Mouse (Mus musculus) G1E (cell line): ENCODE data around the gene Ei24. TPM values are rescaled to one million over a fixed set of nuclear protein-coding genes. Genes with fewer than 3 reads are reported as not detected.

ENCODE experiments used
- ATAC-seq: 2 replicates; pipeline ENCODE4 v1.8.0; 2016; ENCODE audit warnings: mild to moderate bottlenecking; ENCODE audit not compliant: insufficient number of reproducible peaks, poor library complexity, low FRiP score, severe bottlenecking; ENCODE audit errors: extremely low read depth
- DNase-seq: peaks from one replicate; pipeline ENCODE4 v3.0.0; 2012; ENCODE audit warnings: low spot score
- H3K27me3 ChIP-seq: 2 replicates; pipeline ENCODE4 v1.6.1; 2012; ENCODE audit warnings: mild to moderate bottlenecking, low read length, inconsistent platforms; ENCODE audit not compliant: insufficient read depth
- H3K36me3 ChIP-seq: replicated peaks from 2 replicates; pipeline ENCODE3; 2012; ENCODE audit warnings: mild to moderate bottlenecking, inconsistent platforms
- H3K4me1 ChIP-seq: 2 replicates; pipeline ENCODE4 v1.6.1; 2012; ENCODE audit warnings: low read depth, low read length, inconsistent platforms, mixed read lengths; ENCODE audit not compliant: insufficient read depth
- H3K4me3 ChIP-seq: 2 replicates; pipeline ENCODE4 v1.5.1; 2012; ENCODE audit warnings: low read depth, mild to moderate bottlenecking, inconsistent platforms, low read length, moderate library complexity, mixed read lengths
- H3K9me3 ChIP-seq: replicated peaks from 2 replicates; pipeline ENCODE4 v1.6.1; 2012; ENCODE audit warnings: inconsistent platforms
- CTCF ChIP-seq: IDR thresholded peaks from 2 replicates; pipeline ENCODE4 v1.5.1; 2012; ENCODE audit warnings: low read depth, low read length, inconsistent platforms, mixed read lengths
- GATA1 ChIP-seq: IDR thresholded peaks from 2 replicates; pipeline ENCODE4 v1.6.1; 2012; ENCODE audit warnings: borderline replicate concordance, low read length, inconsistent platforms, mixed read lengths
- GATA2 ChIP-seq: IDR thresholded peaks from 2 replicates; pipeline ENCODE4 v1.6.1; 2012; ENCODE audit warnings: low read depth, low read length, inconsistent platforms, borderline replicate concordance
- POLR2AphosphoS5 ChIP-seq: IDR thresholded peaks from 2 replicates; pipeline ENCODE4 v1.6.1; 2012; ENCODE audit warnings: low read depth, low read length, inconsistent platforms; ENCODE audit not compliant: insufficient replicate concordance
- TAL1 ChIP-seq: conservative IDR thresholded peaks from 2 replicates; pipeline ENCODE4 v1.6.1; 2012; ENCODE audit warnings: low read depth, low read length, inconsistent platforms, mixed read lengths
- polyA plus RNA-seq: library from polyadenylated mRNA; stranded (reverse); fragments of >175 nt; gene quantifications from 2 replicates; pipeline ENCODE4 v1.2.3, GENCODE M21; 2012
- total RNA-seq, 2 experiments: library from RNA; stranded (forward) in 1 of 2; stranded (reverse) in 1 of 2; fragments of 200-1000 nt in 1 of 2; fragments of >200 nt in 1 of 2; fragmentation: Nextera tagmentation in 1 of 2; gene quantifications; 2 replicates each; pipeline ENCODE4 v1.2.3; 2014 to 2017

Gene Ei24
- total and polyA plus RNA-seq, 3 experiments, result 32.2 to 63.3 (median 47.3) TPM

DNA sequence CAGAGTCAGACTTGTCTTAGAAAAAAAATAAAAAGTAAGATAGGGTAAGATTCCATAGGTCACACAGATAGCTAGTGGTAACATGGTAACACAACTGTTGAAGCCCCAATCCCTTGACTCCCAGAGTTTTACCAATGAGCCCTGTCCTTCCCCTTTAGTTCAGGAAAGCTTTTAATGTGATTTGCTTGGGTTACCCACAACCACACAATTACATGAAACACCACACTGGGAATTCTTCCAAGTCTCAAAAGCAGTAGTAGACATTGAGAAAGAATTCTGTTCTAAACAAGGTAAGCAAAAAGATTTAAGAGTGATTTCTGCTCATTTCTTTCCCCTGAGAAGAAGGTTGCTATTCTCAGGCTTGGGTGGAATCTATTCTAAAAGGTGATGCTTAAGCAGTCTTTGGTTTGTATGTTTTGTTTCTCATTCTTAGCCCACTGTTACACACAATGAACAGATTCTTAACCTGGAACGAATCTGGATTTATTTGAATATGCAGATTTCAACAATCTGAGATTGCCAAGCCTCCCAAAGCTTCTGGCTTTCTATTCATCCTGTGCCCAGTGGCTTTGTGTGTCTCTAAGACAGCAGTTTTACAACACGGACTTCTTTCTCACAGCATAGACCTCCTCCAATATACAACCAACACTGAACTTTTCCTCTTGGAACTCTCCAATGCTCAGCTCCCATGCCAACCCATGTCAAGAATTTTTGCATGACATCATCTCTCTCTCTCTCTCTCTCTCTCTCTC lies 29.6 kb upstream of the Ei24 start:
- Histone ChIP-seq H3K9me3 (no peaks in the 10 kb centered on the region), H3K36me3 (no peaks in the 10 kb centered on the region), H3K4me3 (no peak overlapping the region), H3K4me1 (no peaks in the 10 kb centered on the region), H3K27me3 (peaks cover 3% of the 10 kb centered on the region; the same call in 1 of the 2 replicates)
- TF ChIP-seq CTCF (no peak), POLR2AphosphoS5 (no peak), TAL1 (no peak), GATA1 (no peak), GATA2 (no peak)
- DNase-seq (no peak), ATAC-seq (no peak)

DNA sequence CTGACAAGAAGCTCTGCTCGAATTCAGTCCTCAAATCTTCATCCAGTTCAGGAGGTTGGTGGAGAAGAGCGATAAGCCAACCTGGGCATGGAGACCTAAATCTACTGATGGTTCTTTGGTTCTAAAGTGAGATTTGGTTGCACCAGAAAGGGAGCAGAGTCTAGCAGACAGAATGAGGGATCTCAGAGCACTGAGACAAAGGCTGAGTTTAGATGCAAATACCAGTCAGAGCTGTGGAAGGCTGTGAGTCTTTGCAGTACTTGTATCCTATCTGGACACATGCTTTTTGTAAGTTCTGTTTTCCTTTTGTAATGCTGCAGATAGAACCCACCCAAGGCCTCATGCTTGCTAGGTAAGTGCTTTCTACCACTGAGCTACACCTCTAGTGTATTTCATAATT lies 24.8 kb upstream of the Ei24 start:
- Histone ChIP-seq H3K36me3 (no peaks in the 10 kb centered on the region), H3K27me3 (peaks cover 11% of the 10 kb centered on the region; the same call in 1 of the 2 replicates), H3K9me3 (no peaks in the 10 kb centered on the region), H3K4me3 (no peak overlapping the region), H3K4me1 (no peaks in the 10 kb centered on the region)
- ATAC-seq (no peak), DNase-seq (no peak)
- no peak for TF ChIP-seq CTCF
- no peak for TF ChIP-seq GATA1
- no peak for TF ChIP-seq POLR2AphosphoS5
- TF ChIP-seq GATA2, result no peak
- TF ChIP-seq TAL1, result no peak

DNA sequence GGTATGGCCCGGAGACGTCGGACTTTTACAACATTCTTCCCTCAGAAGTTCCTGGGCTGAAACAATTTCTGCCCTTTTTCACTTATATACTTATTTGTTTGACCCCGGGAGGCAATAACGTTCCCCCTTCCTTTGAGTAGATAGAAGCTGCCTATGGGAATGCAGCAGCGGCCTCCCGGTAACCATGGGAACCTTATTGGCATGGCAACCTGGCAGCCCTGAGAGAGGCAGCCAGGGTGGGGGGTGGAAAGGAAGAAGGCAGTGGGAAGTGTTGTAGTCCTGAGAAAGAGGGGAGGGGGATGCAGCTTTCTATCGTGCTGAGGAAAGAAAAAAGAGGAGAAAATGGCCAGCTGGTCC lies 24.4 kb upstream of the Ei24 start, which contains the start of gene Fez1:
Gene Fez1, plus strand, starts transcription at position 221 of the 357 bp plus-strand sequence.
- DNase-seq (no peak), ATAC-seq (no peak)
- Histone ChIP-seq H3K36me3 (no peaks in the 10 kb centered on the region), H3K9me3 (no peaks in the 10 kb centered on the region), H3K4me1 (no peaks in the 10 kb centered on the region), H3K4me3 (no peak within 1 kb of the TSS), H3K27me3 (peaks cover 11% of the 10 kb centered on the region; the same call in 1 of the 2 replicates)
- TF ChIP-seq POLR2AphosphoS5 (no peak), CTCF (no peak), GATA1 (no peak), TAL1 (no peak), GATA2 (no peak)

DNA sequence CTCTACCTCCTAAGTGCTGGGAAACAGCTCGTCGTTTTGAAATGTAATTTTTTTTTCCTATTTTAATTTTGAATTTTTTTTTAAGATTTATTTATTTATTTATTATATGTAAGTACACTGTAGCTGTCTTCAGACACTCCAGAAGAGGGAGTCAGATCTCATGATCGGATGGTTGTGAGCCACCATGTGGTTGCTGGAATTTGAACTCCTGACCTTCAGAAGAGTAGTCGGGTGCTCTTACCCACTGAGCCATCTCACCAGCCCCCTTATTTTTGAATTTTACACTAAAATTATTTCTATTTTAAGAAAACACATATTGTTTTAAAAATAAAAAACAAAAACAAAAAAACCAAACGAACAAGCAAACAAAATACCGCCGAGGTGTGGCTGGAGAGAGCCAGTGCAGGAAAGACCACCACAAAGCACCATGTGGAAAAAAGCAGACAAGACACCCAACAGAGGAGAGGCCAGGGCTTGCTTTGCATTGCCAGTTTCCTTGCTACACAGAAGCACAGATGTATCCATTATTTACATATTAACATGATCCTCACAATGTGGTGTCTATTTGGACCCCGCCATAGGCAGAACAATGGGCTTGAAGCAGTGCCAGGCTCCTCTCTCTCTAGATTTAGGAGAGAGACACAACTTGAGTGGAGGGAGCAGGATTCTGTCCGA lies 23.9 kb upstream of the Ei24 start:
- H3K9me3 ChIP-seq, result no peaks in the 10 kb centered on the region
- TF ChIP-seq GATA1, result no peak
- no peak for TF ChIP-seq POLR2AphosphoS5
- no peak for TF ChIP-seq GATA2
- no peak for TF ChIP-seq CTCF
- TF ChIP-seq TAL1, result no peak
- no peak overlapping the region for H3K4me3 ChIP-seq
- ATAC-seq (no peak), DNase-seq (no peak)
- no peaks in the 10 kb centered on the region for H3K36me3 ChIP-seq
- peaks cover 11% of the 10 kb centered on the region; the same call in 1 of the 2 replicates for H3K27me3 ChIP-seq
- no peaks in the 10 kb centered on the region for H3K4me1 ChIP-seq

DNA sequence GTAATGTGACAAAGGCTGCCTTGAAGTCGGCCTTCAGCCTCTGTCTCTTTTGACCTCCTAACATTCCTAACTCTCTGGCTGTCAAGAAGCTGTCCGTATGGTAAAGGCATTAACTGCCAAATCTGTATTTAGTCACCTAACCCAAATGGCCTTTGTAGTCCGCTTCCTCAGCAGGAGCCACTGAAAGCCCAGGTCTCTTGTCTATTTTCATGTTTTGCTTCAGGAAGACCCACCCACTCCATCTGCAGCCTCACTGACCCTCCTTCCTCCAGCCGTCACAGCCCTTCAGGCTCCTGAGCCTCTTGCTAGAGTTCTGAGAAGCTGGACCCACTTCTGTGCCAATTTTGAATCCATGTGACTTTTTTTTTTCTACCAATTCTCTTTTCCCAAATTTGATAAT lies 21.7 kb upstream of the Ei24 start:
- peaks cover 13% of the 10 kb centered on the region for H3K27me3 ChIP-seq
- no peak for ATAC-seq
- no peaks in the 10 kb centered on the region for H3K9me3 ChIP-seq
- no peak for TF ChIP-seq CTCF
- no peaks in the 10 kb centered on the region for H3K4me1 ChIP-seq
- DNase-seq, result no peak
- H3K36me3 ChIP-seq, result no peaks in the 10 kb centered on the region
- no peak overlapping the region for H3K4me3 ChIP-seq

DNA sequence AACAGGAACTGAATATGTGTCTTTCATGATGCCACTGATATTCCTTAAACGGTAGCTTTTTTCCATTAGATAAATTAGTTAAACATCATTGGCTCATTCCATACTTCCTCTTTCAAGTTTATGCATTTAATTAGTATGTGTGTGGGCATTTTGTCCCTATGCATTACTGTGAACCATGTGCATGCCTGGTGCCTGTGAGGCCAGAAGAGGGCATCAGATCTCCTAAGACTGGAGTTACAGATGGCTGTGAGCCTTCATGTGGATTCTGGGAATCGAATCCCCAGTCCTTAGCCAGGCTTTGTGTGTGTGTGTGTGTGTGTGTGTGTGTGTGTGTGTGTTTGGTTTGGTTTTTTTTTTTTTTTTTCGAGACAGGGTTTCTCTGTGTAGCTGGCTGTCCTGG lies 17.3 kb upstream of the Ei24 start:
- H3K27me3 ChIP-seq, result peaks cover 5% of the 10 kb centered on the region
- no peaks in the 10 kb centered on the region for H3K4me1 ChIP-seq
- no peak overlapping the region for H3K4me3 ChIP-seq
- TF ChIP-seq GATA2 (no peak), CTCF (no peak), TAL1 (no peak), GATA1 (no peak), POLR2AphosphoS5 (no peak)
- DNase-seq (no peak), ATAC-seq (no peak)
- H3K9me3 ChIP-seq, result no peaks in the 10 kb centered on the region
- no peaks in the 10 kb centered on the region for H3K36me3 ChIP-seq
